Mouse (Mus musculus): ENCODE data around the gene Gm27029. TPM values are rescaled to one million over a fixed set of nuclear protein-coding genes. Genes with fewer than 3 reads are reported as not detected.
"Not testable (repeated sequence)": the region's sequence is repeated elsewhere in the genome, so short reads cannot be mapped to it uniquely, and the experiment has no call there.

The Gm27029 gene
- 11.0 and 12.2 TPM in 2 replicates for polyA plus RNA-seq (2014; fragmentation: Nextera tagmentation; extraction: Ambion mirVana)

DNA sequence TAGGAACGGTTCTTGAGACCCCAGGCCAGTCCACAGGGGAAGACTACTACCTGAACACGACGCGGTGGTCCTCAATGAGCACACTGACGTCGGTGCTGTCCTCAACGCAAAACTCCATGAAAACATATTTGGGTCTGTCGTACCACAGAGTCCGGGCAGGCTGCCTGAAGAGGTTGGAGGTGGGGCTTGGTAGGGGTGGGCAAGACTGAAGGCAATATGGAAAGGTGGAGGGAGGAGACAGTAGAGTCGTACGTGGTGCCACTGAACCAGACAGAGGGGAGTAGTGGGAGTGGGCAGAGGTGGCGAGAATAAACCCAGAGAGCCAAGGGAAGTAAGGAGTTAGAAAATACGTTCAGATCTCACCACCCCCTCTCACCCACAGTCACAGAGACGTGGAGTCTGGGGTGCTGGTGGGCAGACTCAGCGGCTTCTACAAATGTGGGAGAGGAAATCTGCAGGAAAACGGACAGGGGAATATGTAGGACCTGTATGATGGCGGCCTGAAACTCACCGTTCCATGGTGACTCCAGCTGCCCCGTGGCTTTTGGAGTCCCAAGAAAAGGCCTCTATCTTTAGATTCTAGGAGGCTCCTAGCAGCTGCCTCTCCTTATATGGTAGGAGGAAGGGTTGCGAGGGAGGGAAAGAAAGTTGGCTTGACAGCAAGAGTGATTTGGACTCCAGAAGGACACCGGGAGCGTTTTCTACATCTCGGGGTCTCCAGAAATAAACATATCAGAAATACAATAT is at the start of gene Gm27029:
Gene Gm27029, minus strand, starts transcription at position 692 of the 747 bp plus-strand sequence.
- no peak for TF ChIP-seq CTCF (IDR thresholded peaks at IDR 0.05; ENCODE audit: low read depth)
- Histone ChIP-seq H3K27me3 (ENCODE audit: insufficient read depth, low read length) (no peaks in the 10 kb centered on the region), H3K4me2 (peak within 1 kb of the TSS; percentile 92), H3K9ac (peak within 1 kb of the TSS; percentile 78), H3K9me3 (ENCODE audit: low read depth, low read length) (no peaks in the 10 kb centered on the region), H3K4me3 (ENCODE audit: low read depth, low read length) (peak within 1 kb of the TSS; percentile 94), H3K27ac (ENCODE audit: low read depth) (peak within 1 kb of the TSS; percentile 89), H3K4me1 (ENCODE audit: insufficient read depth) (peaks cover 14% of the 10 kb centered on the region), H3K36me3 (ENCODE audit: insufficient read depth) (0 out of 2 replicates have a peak, but pooled peaks cover 3% of the 10 kb centered on the region)
- DNase-seq = peak; percentile 44
- ATAC-seq (ENCODE audit: insufficient read depth) = peak; percentile 84
- WGBS = 4% methylated on average over 23 of the region's 23 CpGs

DNA sequence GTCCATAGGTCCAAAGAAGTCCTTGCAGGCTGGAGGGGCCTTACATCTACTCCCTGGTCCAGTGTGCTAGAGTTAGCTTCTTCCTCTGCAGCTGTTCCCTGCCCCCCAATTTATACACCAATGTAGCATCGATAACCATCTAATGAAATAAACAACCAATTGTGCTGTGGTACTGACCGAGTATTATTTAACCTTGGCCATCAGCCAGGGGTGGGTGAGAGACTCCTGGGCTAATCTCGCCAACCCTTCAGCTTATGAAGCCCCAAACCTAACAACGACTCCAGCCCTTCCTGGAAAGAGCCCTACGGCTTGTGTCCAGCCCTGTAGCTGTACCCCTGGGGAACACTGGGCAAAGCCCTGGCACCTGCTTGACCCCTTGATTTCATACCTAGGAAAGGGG is 49.7 kb upstream of the Gm27029 start:
- no peak for TF ChIP-seq CTCF (IDR thresholded peaks at IDR 0.05; ENCODE audit: low read depth)
- DNase-seq (no peak), ATAC-seq (ENCODE audit: insufficient read depth) (no peak)
- Histone ChIP-seq H3K36me3 (ENCODE audit: insufficient read depth) (no peaks in the 10 kb centered on the region), H3K27me3 (ENCODE audit: insufficient read depth, low read length) (no peaks in the 10 kb centered on the region), H3K4me3 (ENCODE audit: low read depth, low read length) (no peak overlapping the region), H3K4me1 (ENCODE audit: insufficient read depth) (no peaks in the 10 kb centered on the region), H3K4me2 (no peak overlapping the region), H3K9ac (no peak overlapping the region), H3K9me3 (ENCODE audit: low read depth, low read length) (no peaks in the 10 kb centered on the region), H3K27ac (ENCODE audit: low read depth) (no peak overlapping the region)
- 62% methylated on average over 5 of the region's 5 CpGs for WGBS

DNA sequence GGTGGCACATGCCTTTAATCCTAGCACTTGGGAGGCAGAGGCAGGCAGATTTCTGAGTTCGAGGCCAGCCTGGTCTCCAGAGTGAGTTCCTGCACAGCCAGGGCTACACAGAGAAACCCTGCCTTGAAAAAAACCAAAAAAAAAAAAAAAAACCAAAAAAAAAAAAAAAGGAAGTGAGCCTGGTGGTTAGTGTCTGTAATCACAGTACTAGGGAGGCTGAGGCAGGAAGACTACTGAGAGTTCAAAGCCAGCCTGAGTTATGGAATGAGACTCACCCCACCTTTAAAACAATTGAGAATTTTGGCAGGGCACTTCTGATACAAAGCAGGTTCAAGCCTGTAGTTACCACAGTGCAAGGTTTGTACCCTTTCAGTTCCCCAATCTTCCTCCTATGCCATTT is 49.1 kb upstream of the Gm27029 start:
- H3K4me1 ChIP-seq (ENCODE audit: insufficient read depth); H3K9ac ChIP-seq; H3K4me3 ChIP-seq (ENCODE audit: low read depth, low read length); DNase-seq; H3K9me3 ChIP-seq (ENCODE audit: low read depth, low read length); H3K27ac ChIP-seq (ENCODE audit: low read depth); H3K27me3 ChIP-seq (ENCODE audit: insufficient read depth, low read length); H3K36me3 ChIP-seq (ENCODE audit: insufficient read depth); ATAC-seq (ENCODE audit: insufficient read depth); H3K4me2 ChIP-seq: not testable (repeated sequence)
- 62% methylated on average over 1 of the region's 1 CpGs for WGBS

DNA sequence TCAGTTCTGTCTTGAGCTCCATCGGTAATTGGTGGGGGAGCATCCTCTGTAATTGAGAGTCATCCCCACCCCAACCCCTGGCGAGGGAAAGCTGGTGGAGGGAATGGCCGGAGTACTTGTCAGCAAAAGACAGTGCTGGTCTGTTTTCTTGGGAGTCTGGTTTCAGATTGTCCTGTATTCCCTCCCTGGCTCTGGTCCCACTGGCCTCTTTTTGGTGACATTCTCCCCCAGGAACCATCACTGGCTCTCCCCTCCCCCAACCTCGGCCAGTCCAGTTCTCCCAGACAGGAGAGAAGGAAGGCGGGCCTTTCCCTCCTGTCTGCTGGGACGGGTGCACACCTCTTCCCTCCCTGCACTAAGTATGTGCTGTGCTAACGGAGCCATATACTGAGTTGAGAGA is 47.7 kb upstream of the Gm27029 start:
- DNase-seq = no peak
- no peak for TF ChIP-seq CTCF (IDR thresholded peaks at IDR 0.05; ENCODE audit: low read depth)
- H3K9ac ChIP-seq = no peak overlapping the region
- H3K36me3 ChIP-seq (ENCODE audit: insufficient read depth) = no peaks in the 10 kb centered on the region
- no peak for ATAC-seq (ENCODE audit: insufficient read depth)
- H3K4me1 ChIP-seq (ENCODE audit: insufficient read depth) = no peaks in the 10 kb centered on the region
- H3K4me3 ChIP-seq (ENCODE audit: low read depth, low read length) = no peak overlapping the region
- H3K27me3 ChIP-seq (ENCODE audit: insufficient read depth, low read length) = no peaks in the 10 kb centered on the region
- H3K27ac ChIP-seq (ENCODE audit: low read depth) = no peak overlapping the region
- no peak overlapping the region for H3K4me2 ChIP-seq
- no peaks in the 10 kb centered on the region for H3K9me3 ChIP-seq (ENCODE audit: low read depth, low read length)
- WGBS = 37% methylated on average over 7 of the region's 7 CpGs

DNA sequence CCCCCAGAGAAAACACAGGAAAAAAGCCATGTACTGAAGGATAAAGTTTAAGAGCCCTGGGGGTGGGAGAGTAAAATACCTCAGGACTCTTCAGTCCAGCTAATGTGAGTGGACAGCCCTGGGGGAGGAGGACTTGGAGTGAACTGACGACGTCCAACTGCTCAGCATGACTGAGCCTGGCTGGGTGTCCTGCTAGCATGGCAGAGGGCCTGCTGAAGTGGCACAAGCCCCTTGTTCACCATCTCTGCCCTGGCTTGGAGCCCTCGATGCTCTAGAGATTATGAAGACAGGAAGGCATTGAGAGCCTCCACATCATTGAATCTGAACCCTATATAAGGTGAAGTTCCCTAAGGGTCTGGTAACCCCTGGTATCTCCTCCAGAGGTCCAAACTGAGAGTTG is 47.3 kb upstream of the Gm27029 start:
- ATAC-seq (ENCODE audit: insufficient read depth) = no peak
- WGBS = 47% methylated on average over 3 of the region's 3 CpGs
- TF ChIP-seq CTCF (IDR thresholded peaks at IDR 0.05; ENCODE audit: low read depth) = no peak

DNA sequence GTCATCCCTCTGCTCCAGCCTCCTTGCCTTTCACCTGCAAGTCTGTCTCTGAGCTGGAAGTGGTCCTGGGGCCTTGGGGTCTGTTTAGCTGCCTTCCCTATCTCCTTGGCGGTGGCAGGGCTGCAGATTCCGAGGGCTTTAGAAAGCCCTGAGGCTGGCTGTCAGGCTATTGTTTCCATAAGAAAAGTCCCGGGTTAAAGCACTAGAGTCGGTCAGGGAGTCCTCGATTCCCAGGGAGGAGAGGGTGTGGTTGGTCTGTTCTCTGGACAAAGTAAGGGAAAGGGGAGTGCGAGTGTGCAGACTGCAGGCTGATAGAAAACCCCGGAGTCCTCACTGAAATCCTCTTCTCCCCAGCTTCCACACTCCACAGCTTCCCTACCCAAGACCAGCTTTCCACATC is 45.6 kb upstream of the Gm27029 start:
- no peak for ATAC-seq (ENCODE audit: insufficient read depth)
- Histone ChIP-seq H3K4me3 (ENCODE audit: low read depth, low read length) (no peak overlapping the region), H3K4me1 (ENCODE audit: insufficient read depth) (no peaks in the 10 kb centered on the region), H3K36me3 (ENCODE audit: insufficient read depth) (no peaks in the 10 kb centered on the region), H3K9me3 (ENCODE audit: low read depth, low read length) (no peaks in the 10 kb centered on the region), H3K4me2 (no peak overlapping the region), H3K27me3 (ENCODE audit: insufficient read depth, low read length) (no peaks in the 10 kb centered on the region), H3K9ac (no peak overlapping the region), H3K27ac (ENCODE audit: low read depth) (no peak overlapping the region)
- no peak for DNase-seq
- no peak for TF ChIP-seq CTCF (IDR thresholded peaks at IDR 0.05; ENCODE audit: low read depth)
- 49% methylated on average over 7 of the region's 7 CpGs for WGBS

More for the DNA sequence above, 47.3 kb upstream of the Gm27029 start:
- DNase-seq = no peak
- no peak overlapping the region for H3K4me3 ChIP-seq (ENCODE audit: low read depth, low read length)
- H3K36me3 ChIP-seq (ENCODE audit: insufficient read depth) = no peaks in the 10 kb centered on the region
- no peak overlapping the region for H3K27ac ChIP-seq (ENCODE audit: low read depth)
- H3K4me2 ChIP-seq = no peak overlapping the region
- no peaks in the 10 kb centered on the region for H3K4me1 ChIP-seq (ENCODE audit: insufficient read depth)
- H3K27me3 ChIP-seq (ENCODE audit: insufficient read depth, low read length) = no peaks in the 10 kb centered on the region
- H3K9me3 ChIP-seq (ENCODE audit: low read depth, low read length) = no peaks in the 10 kb centered on the region
- H3K9ac ChIP-seq = no peak overlapping the region

DNA sequence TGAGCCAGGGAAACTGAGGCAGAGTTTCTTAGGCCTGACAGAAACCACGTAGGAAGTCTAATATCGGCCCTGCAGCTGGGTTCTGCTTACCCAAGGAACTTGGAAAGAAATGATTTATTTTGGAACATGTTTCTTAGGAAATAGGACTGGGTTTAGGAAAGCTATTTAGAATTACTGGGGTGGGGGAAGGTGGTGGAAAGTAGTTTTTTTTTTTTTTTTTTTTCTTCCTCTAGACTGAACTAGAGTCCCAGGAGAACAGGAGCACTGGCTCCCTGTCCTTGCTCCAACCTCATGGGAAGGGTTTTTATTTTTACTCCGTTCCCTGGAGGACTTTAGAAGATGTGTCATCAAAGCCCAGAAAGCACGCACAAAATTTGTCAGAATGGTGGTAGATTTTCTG is 44.6 kb upstream of the Gm27029 start:
- Histone ChIP-seq H3K27ac (ENCODE audit: low read depth) (no peak overlapping the region), H3K4me1 (ENCODE audit: insufficient read depth) (no peaks in the 10 kb centered on the region), H3K36me3 (ENCODE audit: insufficient read depth) (no peaks in the 10 kb centered on the region), H3K4me2 (peak overlapping the region; percentile 98), H3K9me3 (ENCODE audit: low read depth, low read length) (no peaks in the 10 kb centered on the region), H3K4me3 (ENCODE audit: low read depth, low read length) (peak overlapping the region; percentile 77), H3K9ac (no peak overlapping the region), H3K27me3 (ENCODE audit: insufficient read depth, low read length) (no peaks in the 10 kb centered on the region)
- DNase-seq = no peak
- no peak for TF ChIP-seq CTCF (IDR thresholded peaks at IDR 0.05; ENCODE audit: low read depth)
- WGBS = 59% methylated on average over 4 of the region's 4 CpGs
- ATAC-seq (ENCODE audit: insufficient read depth) = no peak
